Mouse (Mus musculus): Measurements from ENCODE around the gene Trf.

DNA sequence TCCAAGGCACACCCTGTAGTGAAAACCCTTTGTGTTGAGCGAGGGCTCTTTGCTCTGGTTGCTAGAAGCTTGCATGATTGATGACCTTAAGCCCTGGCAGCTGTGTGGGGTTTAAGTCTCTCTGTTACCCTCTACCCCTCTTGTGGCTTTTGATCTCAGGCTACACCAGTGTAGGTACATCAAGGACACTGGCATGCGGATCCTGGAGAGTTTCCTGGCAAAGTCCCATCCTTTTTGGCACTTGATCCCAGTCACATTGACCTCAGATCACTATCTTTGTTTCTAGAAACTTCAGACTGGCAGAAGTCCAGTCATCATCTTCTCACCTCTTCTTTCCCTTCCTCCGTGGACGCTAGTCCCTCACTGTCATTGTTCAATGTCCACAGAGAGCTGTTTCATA is 18.4 kb upstream of the Trf start:
- no peak for TF ChIP-seq CTCF (IDR thresholded peaks at IDR 0.05; ENCODE audit: low read depth)
- no peak for TF ChIP-seq EP300 (IDR thresholded peaks at IDR 0.05; ENCODE audit: low read depth)

Data from heart, postnatal 0 days (tissue).